Mouse (Mus musculus): ENCODE results near the gene Cct6b. TPM values are rescaled to one million over a fixed set of nuclear protein-coding genes. Genes with fewer than 3 reads are reported as not detected.

The Cct6b gene
- polyA plus RNA-seq, 1 experiment from 2014 or later, result 0.31 TPM

DNA sequence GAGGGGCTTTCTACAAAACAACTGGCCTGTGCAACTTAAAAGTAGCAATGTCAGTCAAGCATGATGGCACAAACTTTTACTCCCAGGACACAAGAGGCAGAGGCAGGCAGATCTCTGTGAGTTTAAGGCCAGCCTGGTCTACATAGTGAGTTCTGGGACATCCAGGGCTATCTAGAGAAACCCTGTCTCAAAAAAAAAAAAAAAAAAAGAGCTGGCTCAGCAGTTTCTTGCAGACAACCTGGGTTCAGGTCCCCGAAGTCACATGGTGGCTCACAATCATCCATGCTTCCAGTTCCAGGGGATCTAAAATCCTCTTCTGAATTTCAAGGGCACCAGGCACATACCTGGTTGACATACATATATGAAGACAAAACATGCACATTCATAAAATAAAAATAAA, 8.2 kb downstream of the Cct6b start:
- no peak overlapping the region for H3K27ac ChIP-seq
- no peaks in the 10 kb centered on the region for H3K4me1 ChIP-seq
- H3K36me3 ChIP-seq, result no peaks in the 10 kb centered on the region
- no peak overlapping the region for H3K4me3 ChIP-seq
- H3K27me3 ChIP-seq, result 0 out of 2 replicates have a peak, but pooled peaks cover 8% of the 10 kb centered on the region
- H3K9ac ChIP-seq, result no peak overlapping the region
- 73% methylated on average over 1 of the region's 1 CpGs for WGBS
- no peaks in the 10 kb centered on the region for H3K9me3 ChIP-seq
- no peak for ATAC-seq (ENCODE audit: borderline replicate concordance, extremely low read depth, low FRiP score, low TSS enrichment)
- H3K4me2 ChIP-seq, result no peak overlapping the region

DNA sequence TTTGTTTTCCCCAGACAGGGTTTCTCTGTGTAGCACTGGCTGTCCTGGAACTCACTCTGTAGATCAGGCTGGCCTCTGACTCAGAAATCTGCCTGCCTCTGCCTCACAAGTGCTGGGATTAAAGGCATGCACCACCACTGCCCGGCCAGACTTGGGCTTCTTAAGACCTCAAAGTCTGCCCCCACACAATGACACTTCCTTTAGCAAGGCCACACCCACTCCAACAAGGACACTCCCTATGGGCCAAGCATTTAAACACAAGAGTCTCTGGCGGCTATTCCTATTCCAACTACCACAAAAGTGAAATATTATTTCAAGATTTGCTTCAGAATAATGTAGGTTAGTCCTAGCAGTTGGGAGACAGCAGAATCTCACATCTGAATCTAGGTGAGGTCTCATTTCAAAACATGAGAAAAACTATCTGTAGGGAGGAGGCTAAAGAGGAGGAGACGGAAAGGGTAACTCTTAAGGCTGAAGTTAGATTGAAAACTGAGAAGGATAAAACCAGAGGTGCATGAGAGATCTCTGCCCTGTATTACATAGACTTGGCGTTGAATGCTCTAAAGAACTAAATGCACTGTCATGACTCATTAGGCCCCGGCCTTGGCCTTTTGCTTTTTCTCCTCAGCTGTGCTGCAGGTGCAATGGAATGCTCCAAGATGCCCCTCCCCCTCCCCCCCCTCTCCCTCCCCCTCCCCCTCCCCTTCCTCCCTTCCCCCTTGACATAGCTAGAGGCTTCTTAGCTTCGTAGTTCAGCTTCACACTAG, 11.6 kb downstream of the Cct6b start:
- Histone ChIP-seq H3K4me2 (no peak overlapping the region), H3K27me3 (no peaks in the 10 kb centered on the region), H3K36me3 (no peaks in the 10 kb centered on the region), H3K27ac (no peak overlapping the region), H3K9ac (no peak overlapping the region), H3K9me3 (no peaks in the 10 kb centered on the region), H3K4me3 (no peak overlapping the region), H3K4me1 (no peaks in the 10 kb centered on the region)
- no peak for ATAC-seq (ENCODE audit: borderline replicate concordance, extremely low read depth, low FRiP score, low TSS enrichment)
- 65% methylated on average over 6 of the region's 6 CpGs for WGBS

DNA sequence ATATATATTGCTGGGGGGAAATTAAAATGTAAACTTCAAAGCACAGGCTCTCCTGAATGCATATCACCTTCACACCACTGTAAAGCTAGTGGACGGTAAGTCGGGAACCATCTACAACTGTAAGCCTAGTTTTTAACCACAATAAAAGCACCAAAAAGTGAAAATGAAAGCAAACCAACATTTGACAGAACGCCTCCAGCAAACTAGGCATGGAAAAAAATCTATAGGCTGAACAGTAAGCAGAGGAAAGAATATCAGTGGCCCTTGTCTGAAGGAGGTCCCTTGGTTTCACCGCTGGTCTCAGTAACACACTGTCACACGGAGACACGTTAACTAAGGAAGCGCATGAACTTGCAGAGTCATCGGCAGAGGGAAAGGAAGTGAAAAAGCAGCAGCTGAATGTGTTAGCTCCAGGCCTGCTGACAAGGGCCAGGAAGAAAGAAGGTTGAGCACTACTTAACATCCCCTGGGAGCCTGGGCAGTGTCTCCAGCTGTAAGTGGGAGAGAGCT, 17.2 kb downstream of the Cct6b start:
- Histone ChIP-seq H3K27ac (no peak overlapping the region), H3K36me3 (no peaks in the 10 kb centered on the region), H3K4me3 (no peak overlapping the region), H3K4me2 (no peak overlapping the region), H3K27me3 (no peaks in the 10 kb centered on the region), H3K9me3 (no peaks in the 10 kb centered on the region), H3K9ac (no peak overlapping the region), H3K4me1 (no peaks in the 10 kb centered on the region)
- ATAC-seq (ENCODE audit: borderline replicate concordance, extremely low read depth, low FRiP score, low TSS enrichment), result no peak
- WGBS, result 70% methylated on average over 8 of the region's 8 CpGs

DNA sequence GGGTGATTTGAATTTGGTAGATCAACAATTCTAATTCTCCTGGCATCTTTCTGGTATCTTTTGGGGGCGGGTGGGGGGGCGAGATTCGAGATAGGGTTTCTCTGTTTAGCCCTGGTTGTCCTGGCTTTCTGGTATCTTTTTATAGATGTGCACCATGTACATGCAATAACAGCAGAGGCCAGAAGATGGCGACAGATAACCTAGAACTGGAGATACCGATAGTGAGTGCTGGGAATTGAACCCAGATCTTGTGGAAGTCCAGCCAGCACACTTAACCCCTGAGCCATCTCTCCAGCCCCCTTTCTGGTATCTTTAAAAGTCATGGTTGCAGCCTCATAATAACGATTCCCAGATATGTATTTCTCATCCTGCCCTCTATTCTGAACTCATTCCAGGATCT, 18.0 kb downstream of the Cct6b start:
- no peaks in the 10 kb centered on the region for H3K36me3 ChIP-seq
- WGBS, result 28% methylated on average over 6 of the region's 6 CpGs
- H3K4me1 ChIP-seq, result no peaks in the 10 kb centered on the region
- ATAC-seq (ENCODE audit: borderline replicate concordance, extremely low read depth, low FRiP score, low TSS enrichment), result no peak
- H3K27ac ChIP-seq, result no peak overlapping the region
- H3K9ac ChIP-seq, result no peak overlapping the region
- H3K9me3 ChIP-seq, result no peaks in the 10 kb centered on the region
- no peak overlapping the region for H3K4me2 ChIP-seq
- H3K27me3 ChIP-seq, result no peaks in the 10 kb centered on the region
- H3K4me3 ChIP-seq, result no peak overlapping the region

DNA sequence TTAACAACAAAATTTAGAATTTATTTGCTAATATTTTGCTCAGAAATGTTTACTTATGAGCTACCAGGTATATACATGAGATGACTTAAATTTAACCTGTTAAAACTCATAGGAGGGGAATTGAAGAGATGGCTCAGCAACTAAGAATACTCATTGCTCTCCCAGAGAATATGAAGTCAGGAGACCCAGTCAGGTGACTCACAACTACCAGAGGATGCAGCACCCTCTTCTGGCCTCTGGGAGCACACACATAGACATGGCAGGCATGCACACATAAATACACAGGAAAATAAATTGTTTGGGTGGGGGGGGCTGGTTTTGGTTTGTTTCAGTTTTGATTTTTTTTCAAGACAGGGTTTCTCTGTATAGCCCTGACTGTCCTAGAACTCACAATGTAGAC, 25.1 kb downstream of the Cct6b start:
- H3K27ac ChIP-seq, result no peak overlapping the region
- H3K36me3 ChIP-seq, result no peaks in the 10 kb centered on the region
- no peak overlapping the region for H3K9ac ChIP-seq
- H3K4me3 ChIP-seq, result no peak overlapping the region
- ATAC-seq (ENCODE audit: borderline replicate concordance, extremely low read depth, low FRiP score, low TSS enrichment), result no peak
- H3K4me1 ChIP-seq, result no peaks in the 10 kb centered on the region
- no peak overlapping the region for H3K4me2 ChIP-seq
- H3K9me3 ChIP-seq, result no peaks in the 10 kb centered on the region
- no peaks in the 10 kb centered on the region for H3K27me3 ChIP-seq

DNA sequence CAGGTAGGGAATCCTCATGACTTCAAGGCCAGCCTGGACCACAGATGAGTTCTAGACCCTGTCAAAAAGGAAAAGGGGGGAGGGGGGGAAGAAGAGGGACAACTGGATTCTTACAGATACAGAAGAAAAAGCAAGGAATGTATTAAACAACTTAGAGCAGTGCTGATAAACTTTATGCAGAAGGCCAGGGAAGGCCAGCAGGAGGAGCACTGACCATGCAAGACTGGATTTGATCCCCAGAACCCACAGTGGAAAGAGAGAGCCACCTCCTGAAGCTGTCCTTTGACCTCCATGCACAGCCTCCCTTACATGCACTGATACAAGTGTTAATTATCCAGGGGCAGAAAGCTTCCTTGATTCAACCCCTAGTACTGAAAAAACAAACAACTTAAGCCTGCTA, 29.9 kb downstream of the Cct6b start:
- no peak overlapping the region for H3K27ac ChIP-seq
- no peaks in the 10 kb centered on the region for H3K36me3 ChIP-seq
- H3K27me3 ChIP-seq, result no peaks in the 10 kb centered on the region
- ATAC-seq (ENCODE audit: borderline replicate concordance, extremely low read depth, low FRiP score, low TSS enrichment), result no peak
- no peak overlapping the region for H3K4me3 ChIP-seq
- no peaks in the 10 kb centered on the region for H3K4me1 ChIP-seq
- H3K4me2 ChIP-seq, result no peak overlapping the region
- no peak overlapping the region for H3K9ac ChIP-seq
- no peaks in the 10 kb centered on the region for H3K9me3 ChIP-seq

DNA sequence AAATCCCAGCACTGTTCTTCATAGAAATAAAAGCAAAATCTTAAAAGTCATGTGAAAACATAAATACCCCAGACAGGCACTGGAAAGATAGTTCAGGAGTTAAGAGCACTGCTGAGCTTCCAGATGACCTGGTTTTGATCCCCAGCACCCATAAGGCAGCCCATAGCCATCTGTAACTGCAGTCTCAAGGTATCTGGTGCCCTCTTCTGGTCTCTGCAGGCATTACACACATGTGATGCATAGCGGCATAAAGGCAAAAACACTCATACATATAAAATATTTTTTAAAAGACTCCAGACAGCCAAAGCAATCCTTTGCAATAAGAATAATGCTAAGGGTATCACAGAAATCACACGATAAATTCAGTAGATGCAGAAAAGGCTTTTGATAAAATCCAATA, 37.3 kb downstream of the Cct6b start:
- H3K4me3 ChIP-seq, result no peak overlapping the region
- no peaks in the 10 kb centered on the region for H3K36me3 ChIP-seq
- no peak overlapping the region for H3K27ac ChIP-seq
- H3K9me3 ChIP-seq, result no peaks in the 10 kb centered on the region
- H3K27me3 ChIP-seq, result no peaks in the 10 kb centered on the region
- no peaks in the 10 kb centered on the region for H3K4me1 ChIP-seq
- WGBS, result 94% methylated on average over 2 of the region's 2 CpGs
- no peak overlapping the region for H3K9ac ChIP-seq
- no peak for ATAC-seq (ENCODE audit: borderline replicate concordance, extremely low read depth, low FRiP score, low TSS enrichment)
- no peak overlapping the region for H3K4me2 ChIP-seq

DNA sequence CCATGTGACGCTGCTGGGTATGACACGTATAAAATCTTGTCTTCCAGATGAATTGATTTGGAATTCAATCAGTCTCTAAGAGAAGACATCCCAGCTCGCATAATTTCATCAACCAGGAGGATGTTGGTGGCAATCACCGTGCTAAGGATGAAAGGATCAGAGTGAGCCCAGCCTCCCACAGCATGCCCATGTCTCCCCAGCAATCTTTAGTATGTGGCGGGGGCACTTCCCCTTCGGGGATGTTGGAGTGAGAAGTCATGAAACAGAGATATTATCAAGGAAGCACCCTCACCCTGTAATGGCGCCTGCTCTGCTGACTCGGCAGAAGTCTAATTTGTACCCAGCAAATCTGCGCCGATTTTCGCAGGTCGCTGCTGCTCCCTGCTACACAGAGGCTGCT, 44.8 kb downstream of the Cct6b start:
- no peak overlapping the region for H3K27ac ChIP-seq
- H3K9me3 ChIP-seq, result no peaks in the 10 kb centered on the region
- H3K27me3 ChIP-seq, result no peaks in the 10 kb centered on the region
- H3K4me3 ChIP-seq, result no peak overlapping the region
- H3K4me2 ChIP-seq, result no peak overlapping the region
- H3K9ac ChIP-seq, result no peak overlapping the region
- WGBS, result 81% methylated on average over 12 of the region's 12 CpGs
- H3K36me3 ChIP-seq, result no peaks in the 10 kb centered on the region
- H3K4me1 ChIP-seq, result no peaks in the 10 kb centered on the region
- ATAC-seq (ENCODE audit: borderline replicate concordance, extremely low read depth, low FRiP score, low TSS enrichment), result no peak

DNA sequence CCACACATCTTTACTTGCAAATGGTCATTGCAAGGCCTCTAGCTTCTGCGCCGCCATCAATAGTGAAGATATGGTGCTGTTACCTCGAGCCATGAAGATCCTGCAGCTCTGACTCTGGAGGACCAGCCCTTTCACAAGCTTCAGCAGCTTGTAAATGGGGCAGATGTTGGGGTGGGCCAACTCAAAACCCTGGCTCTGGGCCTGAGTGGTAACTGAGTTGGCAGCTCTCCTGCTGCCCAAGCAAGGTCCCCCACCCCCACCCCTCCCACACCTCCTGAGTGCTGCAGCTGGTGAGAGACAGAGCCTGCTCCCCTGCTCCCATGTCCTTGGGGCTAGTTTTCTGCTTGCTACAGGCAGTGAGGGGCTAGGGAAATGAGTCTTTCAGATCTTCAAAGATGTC, 51.4 kb downstream of the Cct6b start:
- Histone ChIP-seq H3K27ac (no peak overlapping the region), H3K4me2 (no peak overlapping the region), H3K4me1 (no peaks in the 10 kb centered on the region), H3K27me3 (no peaks in the 10 kb centered on the region), H3K9me3 (no peaks in the 10 kb centered on the region), H3K36me3 (no peaks in the 10 kb centered on the region), H3K9ac (no peak overlapping the region), H3K4me3 (no peak overlapping the region)
- ATAC-seq (ENCODE audit: borderline replicate concordance, extremely low read depth, low FRiP score, low TSS enrichment), result no peak
- 80% methylated on average over 3 of the region's 3 CpGs for WGBS

DNA sequence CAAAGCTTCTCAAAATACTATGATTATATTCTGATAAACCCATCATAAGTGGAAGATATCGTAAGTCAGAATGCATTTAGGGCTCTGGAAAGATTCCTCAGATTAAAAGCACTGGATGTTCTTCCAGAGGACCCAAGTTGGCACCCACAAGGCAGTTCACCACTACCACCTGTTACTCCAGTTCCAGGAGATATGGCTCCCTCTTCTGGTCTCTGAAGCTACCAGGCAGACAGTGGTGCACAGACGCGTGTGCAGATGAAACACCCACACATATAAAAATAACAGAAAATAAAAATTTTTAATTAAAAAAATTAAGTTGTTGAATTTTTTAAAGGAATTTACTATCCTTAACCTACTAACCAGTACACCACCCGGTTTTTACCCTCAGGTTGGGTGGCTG, 55.2 kb downstream of the Cct6b start:
- Histone ChIP-seq H3K27ac (no peak overlapping the region), H3K4me3 (no peak overlapping the region), H3K36me3 (no peaks in the 10 kb centered on the region), H3K4me2 (no peak overlapping the region), H3K4me1 (no peaks in the 10 kb centered on the region), H3K9me3 (no peaks in the 10 kb centered on the region), H3K27me3 (no peaks in the 10 kb centered on the region), H3K9ac (no peak overlapping the region)
- 70% methylated on average over 4 of the region's 4 CpGs for WGBS
- no peak for ATAC-seq (ENCODE audit: borderline replicate concordance, extremely low read depth, low FRiP score, low TSS enrichment)

DNA sequence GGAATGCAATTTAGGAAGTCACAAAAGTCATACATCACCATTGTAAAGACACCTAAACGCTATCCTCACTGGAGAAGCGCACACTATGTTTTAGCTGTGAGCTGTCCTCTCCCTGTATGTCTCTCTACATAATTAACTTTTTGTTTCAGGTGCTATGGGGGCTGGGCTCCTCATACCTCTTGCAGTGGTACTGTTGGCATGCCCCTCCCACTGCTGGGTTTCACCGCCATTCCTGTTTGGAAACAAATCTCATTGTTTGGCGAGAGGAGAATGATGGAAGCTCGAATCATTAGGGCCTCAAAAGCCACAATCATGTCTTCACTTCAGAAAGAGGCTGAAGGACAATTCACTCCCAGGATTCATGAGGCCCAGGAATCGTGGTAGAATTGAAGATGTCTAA, 59.0 kb downstream of the Cct6b start:
- H3K4me2 ChIP-seq, result no peak overlapping the region
- H3K36me3 ChIP-seq, result no peaks in the 10 kb centered on the region
- H3K27me3 ChIP-seq, result no peaks in the 10 kb centered on the region
- H3K9me3 ChIP-seq, result no peaks in the 10 kb centered on the region
- H3K27ac ChIP-seq, result no peak overlapping the region
- WGBS, result 56% methylated on average over 6 of the region's 6 CpGs
- no peak overlapping the region for H3K9ac ChIP-seq
- H3K4me1 ChIP-seq, result no peaks in the 10 kb centered on the region
- no peak for ATAC-seq (ENCODE audit: borderline replicate concordance, extremely low read depth, low FRiP score, low TSS enrichment)
- no peak overlapping the region for H3K4me3 ChIP-seq

DNA sequence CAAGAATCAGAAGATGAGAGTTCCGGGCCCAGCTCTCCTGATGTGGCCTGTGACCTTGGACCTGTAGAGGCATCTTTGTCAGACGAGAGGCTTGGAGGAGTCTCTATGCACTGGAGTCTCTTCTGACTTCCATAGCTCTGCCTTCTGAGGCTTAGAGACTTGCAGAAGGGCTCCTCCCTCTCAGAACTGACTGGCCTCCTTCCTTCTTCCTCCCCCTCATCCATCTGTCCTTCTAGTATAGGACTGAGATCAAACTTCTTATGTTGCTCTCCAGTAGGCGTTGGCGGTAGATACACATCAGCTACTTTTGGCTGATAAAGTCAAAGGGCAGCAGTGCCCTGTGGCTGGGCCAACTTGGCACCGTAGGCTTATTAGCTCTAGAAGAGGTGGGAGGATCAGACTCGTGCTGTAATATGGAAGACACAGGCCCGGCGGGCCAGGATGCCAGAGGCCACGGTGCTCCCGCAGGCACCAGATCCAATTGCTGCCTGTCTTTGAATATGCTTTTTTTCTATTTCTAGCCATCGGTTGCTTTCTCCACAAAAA, 64.2 kb downstream of the Cct6b start:
- Histone ChIP-seq H3K4me3 (no peak overlapping the region), H3K27me3 (no peaks in the 10 kb centered on the region), H3K9ac (no peak overlapping the region), H3K4me1 (no peaks in the 10 kb centered on the region), H3K27ac (no peak overlapping the region), H3K36me3 (no peaks in the 10 kb centered on the region), H3K9me3 (no peaks in the 10 kb centered on the region), H3K4me2 (no peak overlapping the region)
- no peak for ATAC-seq (ENCODE audit: borderline replicate concordance, extremely low read depth, low FRiP score, low TSS enrichment)
- 73% methylated on average over 11 of the region's 11 CpGs for WGBS
